Mouse (Mus musculus) adrenal gland, postnatal 25 days (tissue): Measurements from ENCODE around the gene Ptbp3. TPM values are rescaled to one million over a fixed set of nuclear protein-coding genes. Genes with fewer than 3 reads are reported as not detected.

Experiments
- DNase-seq: peaks from one replicate; pipeline ENCODE4 v3.0.0; 2021; ENCODE audit warnings: mixed read lengths
- total RNA-seq: library from RNA; stranded (reverse); gene quantifications from 2 replicates; pipeline ENCODE4 v1.2.3, GENCODE M21; 2021

Ptbp3 gene
- total RNA-seq, 1 experiment from 2014 or later = 119 TPM

DNA sequence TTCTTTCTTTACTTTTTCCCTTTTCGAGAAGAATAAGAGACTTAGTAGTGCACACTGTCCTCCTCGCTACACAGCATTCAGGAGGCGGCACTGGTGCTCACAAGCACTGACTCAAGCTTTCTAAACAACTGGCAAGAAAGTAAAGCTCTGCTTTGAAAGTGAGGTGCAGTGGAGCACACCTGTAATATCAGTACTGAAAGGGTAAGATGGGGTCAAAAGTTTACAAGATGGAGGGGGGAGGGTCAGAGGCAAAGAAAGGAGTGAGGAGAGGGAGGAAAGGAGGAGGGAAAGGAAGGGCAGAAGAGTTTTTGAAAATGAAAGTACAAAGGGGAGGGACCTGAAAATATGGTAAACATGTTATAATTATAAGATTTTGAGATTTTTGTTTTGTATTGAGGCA lies 43.7 kb downstream of the Ptbp3 start:
- no peak for DNase-seq

DNA sequence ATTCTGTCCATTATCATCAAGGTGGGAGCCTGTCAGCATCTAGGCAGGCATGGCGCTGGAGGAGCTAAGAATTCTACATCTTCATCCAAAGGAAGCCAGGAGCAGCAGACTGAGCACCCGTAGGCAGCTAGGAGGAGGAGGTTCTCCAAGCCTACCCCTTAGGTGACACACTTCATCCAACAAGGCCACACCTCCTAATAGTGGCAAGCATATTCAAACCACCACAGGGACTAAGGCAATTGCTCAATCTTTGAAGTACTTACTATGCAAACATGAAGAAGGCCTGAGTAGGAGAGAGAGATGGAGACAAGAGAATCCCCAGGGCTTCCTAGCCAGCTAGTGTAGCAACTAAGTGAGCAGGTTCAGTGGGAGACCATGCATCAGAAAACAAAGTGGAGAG lies 58.1 kb downstream of the Ptbp3 start:
- no peak for DNase-seq

DNA sequence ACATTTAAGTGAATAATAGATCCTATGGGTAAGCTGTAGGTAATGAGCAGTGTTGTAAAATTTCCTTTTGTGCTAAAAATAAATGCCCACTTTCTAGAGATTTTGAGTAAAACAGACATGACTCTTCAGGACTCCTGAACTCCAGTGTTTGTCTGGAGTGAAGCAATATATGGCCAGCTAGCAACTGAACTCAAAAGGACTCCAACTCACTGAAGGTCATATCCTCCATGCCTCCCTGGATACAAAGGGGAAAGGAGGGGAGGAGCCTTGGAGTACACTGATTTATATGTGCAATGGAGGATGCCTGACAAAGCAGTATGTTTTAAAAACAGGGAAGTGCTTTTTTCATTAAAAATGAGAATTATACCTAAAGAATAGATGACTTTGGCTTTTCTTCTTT lies 77.9 kb downstream of the Ptbp3 start:
- DNase-seq = no peak

DNA sequence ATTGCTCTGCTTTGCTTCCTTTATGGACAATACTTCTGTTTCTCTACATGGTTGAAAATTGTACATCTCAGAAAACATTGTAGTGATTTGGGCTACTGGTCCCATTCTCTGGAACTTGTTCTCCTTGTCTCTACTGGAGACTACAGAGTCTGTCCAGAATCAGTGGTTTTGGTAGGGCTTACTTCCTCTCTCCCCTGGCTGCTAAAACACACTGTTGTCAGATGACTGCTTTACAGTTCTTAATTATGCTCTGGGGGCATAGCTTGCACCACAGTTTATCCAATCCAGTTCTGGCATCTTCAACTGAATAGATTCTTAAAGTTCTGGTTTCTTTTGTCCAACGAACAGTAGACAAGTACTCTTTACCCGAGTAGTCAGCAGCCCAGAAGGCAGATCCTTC lies 83.7 kb downstream of the Ptbp3 start:
- DNase-seq = no peak

DNA sequence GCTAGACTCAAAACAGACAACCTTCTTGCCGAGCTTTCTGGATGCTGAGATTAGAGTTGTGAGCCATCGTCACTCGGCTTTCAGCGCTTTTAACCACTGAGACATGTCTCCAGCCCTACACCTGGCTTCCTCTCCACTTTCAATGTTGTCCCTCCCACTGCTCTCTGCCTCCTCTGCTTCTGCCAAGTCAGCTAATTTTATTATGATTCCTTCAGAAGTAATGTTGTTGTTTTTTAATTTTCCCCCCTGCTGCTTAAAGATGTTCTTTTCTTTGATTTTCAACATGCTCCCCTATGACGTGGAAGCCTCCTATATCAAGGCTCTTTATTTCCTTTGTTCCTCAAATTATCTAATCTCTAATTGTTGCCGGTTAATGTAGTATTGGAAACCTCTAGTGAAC lies 84.5 kb downstream of the Ptbp3 start:
- no peak for DNase-seq

DNA sequence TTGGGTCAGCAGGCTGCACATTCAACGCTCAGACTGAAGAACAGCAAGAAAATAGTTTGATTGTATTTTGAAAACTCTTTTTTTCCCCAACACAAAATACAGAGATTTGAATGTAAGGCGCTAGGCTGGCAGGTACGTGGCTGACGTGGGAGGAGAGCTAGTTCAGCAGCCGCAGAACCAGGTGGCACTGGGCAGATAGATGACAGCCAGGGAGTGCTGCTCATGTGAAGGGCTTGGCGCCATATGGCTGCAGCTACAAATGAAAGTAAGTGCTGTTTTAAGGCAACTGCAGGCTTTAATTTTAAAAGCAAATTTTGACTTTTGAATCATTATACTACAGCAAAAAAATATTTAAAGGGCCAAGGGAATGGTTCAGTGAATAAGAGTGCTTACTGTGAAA lies 86.7 kb downstream of the Ptbp3 start:
- DNase-seq = no peak

DNA sequence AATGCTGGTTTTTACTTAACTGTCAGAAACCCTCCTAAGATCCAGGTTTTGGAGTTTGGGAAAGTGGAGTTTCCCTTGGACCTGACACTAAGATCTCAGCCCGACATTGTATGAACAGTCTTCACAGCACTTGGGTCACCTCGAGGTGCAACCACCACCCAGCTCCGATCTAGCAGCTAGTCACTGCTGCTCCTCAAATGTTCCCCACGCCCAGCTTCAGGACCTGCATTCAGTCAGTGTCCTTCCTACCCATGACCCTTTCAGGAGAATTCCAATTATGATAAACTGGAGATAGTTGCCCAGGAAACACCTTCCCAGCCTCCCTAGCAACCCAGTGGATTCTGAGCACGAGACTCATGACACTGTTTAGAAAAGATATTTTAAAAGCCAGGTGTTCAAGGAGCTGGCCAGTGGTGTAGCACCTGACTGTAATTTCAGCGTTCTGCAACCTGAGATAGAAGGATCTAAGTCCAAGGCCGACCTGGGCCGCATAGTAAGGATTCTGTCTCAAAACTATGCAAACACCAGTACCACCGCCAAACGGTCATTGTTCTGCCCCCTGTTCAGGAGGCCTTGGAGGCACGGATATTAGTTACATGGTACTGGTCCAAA lies 87.9 kb downstream of the Ptbp3 start:
- DNase-seq = no peak

DNA sequence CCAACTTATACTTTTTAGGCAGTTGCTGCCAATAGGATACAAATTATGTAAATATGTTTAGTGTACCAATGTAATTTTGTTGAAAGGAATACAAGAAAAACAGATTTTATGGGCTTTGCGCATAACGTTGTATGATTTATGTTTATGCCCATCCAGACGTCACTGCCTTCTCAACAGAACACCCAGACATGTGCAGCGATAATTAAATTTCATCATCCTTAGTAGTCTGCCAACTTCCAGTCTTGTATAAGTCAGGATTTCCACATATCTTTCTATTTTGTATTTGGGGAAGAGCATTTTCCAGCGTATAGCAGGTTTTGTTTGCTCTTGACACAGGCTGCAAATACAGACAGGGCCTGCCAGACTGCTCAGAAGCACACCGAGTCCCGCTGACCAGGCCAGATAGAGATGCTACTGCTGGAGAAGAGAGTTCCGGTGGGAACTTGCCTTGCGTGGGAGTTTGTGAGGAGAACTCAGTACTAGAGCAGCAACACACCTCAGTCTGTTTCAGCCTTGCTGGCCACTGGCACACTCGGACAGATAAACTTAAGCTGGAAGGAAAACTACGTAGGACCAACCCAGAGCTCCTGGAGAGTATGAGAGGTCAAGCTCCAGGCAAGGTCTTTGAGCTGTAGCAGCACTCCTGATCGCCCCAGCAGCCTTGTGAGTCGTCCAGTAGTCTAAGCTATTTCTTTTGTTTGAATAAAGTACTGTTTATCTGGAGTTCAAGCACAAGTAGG lies 89.8 kb downstream of the Ptbp3 start:
- no peak for DNase-seq

DNA sequence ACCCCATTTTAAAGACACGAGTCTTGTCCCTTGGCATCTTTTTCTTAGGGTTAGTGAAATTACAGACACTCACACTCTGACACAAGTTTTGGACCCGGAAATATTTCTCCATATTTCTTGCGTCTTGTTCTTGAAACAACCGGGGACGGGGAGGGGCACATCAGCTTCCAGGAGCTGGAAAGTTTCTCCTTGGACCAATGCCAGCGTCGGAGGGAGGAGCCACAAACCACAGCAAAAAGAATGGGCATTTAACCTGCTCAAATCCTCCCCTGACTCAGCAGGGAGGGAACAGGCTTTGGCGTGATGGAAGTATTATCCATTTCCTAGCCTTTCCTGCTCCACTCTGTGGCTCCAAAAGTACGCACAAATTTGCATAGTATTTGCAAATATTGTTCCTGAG lies 91.2 kb downstream of the Ptbp3 start:
- peak; percentile 63 for DNase-seq

DNA sequence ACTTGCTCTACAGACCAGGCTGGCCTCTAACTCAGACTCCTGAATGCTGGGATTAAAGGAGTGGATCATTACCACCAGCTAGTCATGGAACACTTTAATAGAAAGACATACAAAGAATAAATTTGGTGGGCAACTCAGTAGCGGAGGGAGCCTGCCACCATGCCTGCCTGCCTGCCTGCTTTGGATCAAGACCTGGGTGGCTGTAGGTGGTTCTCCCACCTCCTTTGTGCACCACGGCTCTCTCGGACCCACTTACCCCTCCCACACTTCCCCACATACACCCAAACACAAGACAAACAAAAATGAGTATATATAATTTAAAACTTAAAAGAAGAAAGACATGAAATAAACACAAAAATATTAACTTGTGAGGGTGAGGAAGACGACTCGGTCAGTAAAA lies 92.1 kb downstream of the Ptbp3 start:
- no peak for DNase-seq

DNA sequence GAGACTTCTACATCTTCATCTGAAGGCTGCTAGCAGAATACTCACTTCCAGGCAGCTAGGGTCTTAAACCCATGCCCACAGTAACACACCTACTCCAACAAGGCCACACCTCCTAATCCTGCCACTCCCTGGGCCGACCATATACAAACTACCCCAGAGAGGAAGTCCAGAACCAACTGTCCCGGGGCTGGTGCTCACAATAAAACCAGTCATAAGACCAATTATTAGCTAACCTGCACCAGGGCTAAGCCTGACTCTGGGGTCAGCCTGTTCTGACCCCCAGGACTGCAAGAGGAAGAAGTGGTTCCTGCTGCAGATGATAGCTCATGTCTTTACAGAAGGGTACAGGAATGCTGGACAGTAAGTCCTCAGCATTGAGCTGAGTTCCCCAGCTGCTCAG lies 93.7 kb downstream of the Ptbp3 start:
- DNase-seq = no peak

DNA sequence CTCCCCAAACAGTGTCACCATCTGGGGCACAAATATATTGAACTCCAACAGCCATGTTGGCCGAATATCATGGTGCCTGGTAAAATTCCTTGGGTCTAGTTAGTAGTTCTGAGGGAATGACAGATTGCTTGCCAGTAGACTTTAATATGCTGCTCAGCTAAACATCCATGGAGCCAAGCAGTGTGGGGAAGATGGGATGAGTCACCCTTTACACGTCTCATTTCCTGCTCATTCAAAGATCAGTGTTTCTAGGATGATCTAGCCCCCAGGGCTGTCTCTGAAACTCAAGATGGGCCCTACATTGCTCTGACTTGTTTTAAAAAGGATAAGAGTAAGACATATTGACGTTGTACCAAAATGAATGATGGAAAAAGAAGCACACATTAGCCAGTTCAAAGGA lies 95.1 kb downstream of the Ptbp3 start:
- no peak for DNase-seq

DNA sequence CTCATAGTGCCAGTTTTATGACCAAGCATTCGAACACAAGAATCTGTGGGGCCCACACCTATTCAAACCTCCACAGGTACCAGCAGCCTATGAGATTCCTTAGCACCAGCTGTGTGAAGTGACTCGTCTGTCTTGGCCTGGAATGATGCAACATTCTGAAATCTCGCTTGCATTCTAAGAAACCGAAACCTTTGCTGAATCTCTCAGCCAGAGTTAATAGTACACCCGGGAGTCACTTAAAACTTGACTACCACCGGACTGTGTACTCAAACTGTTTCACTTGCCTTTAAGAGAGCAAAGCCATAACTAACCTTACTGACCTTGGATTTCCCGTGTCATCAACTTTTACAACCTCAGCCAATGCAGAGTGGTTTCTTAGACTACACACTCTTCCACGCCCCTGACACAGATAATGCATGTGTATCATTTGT lies 96.6 kb downstream of the Ptbp3 start:
- DNase-seq = no peak

DNA sequence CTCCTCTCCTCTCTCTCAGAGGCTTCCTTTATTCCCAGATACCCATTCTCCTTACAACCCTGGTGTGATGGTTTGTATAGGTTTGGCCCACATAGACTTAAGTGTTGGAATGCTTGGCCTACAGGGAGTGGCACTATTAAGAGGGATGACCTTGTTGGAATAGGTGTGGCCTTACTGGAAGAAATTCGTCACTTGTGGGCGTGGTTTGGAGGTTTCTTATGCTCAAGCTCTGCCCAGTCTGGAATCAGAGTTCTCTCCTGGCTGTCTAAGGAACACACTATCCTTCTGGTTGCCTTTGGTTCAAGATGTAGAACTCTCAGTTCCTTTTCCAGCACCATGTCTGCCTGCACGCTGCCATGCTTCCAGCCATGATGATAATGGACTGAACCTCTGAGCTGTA lies 98.3 kb downstream of the Ptbp3 start:
- no peak for DNase-seq

DNA sequence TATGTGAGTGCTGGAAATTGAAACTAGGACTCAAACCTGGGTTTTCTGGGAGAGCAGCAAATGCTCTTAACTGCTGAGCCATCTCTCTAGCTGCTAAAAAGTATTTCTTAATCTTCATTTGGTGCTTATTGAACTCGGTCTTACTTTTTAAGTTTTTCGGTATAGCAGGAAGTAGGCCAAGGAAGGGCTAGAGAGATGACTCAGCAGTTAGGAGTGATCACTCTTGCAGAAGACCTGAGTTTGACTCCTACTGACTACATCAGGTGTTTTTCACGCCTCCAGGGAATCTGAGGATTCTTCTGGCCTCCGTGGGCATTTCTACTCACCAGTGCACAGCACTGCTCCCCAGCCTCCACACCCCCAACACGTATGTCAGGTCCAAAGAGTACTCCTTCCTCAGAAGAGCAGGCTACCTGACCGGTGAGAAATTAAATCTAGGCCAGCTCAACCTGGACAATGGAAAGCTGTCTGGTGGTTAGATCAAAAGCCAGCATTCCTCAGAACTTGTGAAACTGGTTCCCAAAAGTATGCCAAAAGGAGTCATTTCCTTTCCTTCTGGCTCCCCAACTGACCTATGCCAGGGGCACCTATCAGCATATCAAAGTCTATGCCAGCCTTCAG lies 98.8 kb downstream of the Ptbp3 start:
- no peak for DNase-seq

DNA sequence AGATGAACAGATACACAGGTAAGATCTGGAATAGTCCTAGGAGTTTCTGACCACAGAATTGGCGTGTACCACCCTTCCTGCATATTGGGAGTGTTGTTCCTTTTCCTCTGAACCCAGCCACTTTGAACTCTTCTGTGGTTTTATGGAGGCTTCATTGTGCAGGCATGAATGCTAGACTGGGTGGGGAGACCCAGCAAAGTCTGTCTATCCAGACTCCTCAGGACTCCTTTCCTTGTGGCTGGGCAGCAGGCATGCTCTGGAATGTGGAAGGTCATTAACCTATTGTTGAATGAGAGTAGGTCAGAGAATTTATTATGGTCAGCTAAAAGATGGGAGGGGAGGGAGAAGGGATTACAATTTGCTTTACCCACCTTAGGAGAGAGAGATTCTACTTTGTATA lies 101.9 kb downstream of the Ptbp3 start:
- DNase-seq = no peak

DNA sequence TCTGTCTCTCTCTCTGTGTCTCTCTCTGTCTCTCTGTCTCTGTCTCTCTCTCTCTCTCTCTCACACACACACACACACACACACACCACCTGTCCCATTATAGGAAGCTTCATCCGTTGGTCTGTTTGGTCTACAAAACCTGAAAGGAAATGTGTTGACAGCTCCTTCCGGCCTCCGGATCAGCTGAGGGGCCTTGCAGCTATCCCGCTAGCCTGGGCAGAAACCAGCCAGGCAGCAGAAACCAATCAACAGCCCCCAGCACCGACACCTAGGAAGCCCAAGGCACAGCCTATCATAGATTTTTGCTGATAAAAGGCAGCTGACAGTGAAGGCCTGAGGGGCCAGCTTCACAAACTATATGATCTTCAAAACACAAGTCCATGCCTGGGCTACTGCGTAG lies 103.6 kb downstream of the Ptbp3 start:
- DNase-seq = no peak

DNA sequence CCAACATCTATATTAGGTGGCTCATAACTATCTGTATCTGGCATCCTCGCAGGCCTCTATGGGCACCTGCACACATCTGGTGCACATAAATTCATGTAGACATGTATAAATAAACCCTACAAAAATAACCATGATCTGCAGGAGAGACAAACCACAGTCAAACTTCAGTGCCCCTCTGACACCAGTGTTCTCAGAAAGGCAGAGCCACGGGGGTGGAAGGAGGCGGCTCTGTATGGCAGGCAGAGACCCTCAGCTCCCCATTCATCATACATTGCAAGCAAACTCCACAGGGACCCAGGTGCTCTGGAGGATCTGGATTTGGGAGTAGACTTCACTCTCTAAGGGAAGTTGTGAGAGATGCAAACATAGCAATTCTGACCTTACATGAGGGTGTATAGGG lies 104.2 kb downstream of the Ptbp3 start:
- DNase-seq = no peak

DNA sequence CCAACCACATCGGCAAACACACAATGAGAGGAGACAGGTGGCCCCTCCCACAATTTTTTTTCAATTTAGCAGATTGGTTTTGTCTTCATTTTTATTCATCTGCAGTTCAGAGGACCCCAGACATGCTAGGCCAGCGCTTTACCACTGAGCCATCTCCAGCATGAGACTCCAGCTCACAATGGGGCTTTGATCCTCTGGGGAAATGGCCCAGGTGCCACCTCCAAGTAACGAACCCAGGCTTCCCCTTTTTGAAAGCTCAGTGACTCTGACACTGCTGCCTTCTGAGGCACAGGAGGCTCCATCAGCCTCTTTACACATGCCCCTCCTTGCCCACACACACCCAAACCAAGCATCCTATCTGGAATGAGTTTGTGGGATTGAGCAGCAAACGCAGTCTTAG lies 105.1 kb downstream of the Ptbp3 start:
- DNase-seq = no peak

DNA sequence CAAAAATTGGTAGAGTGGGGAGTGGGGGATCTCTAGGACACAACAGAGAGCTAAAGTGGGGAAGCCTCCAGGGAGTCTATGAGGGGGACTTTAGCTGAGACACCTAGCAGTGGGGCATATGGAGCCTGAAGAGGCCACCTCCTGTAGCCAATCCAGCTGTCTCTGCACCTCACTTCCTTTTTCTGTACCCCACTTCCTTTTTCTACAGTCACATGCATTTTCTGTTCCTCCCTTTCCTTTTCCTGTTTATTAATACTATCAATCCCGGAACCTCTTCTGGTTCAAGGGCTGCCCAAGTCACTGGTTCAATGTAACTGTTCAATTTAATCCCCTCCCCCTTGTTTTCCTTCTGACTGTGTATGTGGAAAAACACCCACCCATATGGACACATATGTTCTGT lies 107.9 kb downstream of the Ptbp3 start:
- no peak for DNase-seq

DNA sequence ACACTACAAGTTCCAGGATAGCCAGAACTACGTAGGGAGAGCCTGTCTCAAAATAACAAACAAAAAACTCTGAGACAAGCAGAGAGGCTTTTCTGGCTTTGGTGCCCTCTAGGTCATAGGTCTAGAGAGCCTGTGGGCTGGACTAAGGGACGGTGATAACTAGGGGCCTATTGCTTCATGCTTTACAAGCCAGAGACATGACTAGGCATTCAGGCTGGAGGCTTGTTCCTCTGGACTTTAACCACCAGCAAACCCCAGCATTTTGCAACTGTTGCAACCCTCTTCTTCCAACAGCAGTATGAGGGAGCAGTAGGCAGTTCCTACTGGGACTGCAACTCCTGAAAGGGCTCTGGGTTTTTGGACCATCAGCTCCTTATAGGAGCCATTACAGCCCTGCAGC lies 109.2 kb downstream of the Ptbp3 start:
- no peak for DNase-seq

DNA sequence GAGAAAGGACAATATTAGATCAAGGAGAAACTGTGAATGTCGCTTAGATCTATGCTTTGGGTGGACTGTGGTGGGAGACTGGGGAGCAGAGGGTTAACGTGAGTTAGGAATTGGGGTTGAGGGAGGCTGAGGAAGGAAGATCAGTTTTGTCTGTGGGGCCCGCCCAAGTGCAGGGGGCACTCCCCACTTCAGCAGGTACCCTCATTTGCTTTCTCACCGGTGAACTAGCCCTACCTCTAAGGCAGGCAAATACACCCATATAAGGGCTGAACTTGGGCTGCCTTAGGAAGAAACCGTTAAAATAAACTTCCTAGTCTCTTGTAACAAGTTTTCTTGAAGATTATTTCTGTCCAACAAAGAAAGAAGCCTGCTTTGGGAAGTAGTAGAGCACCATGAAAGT lies 110.1 kb downstream of the Ptbp3 start:
- no peak for DNase-seq

DNA sequence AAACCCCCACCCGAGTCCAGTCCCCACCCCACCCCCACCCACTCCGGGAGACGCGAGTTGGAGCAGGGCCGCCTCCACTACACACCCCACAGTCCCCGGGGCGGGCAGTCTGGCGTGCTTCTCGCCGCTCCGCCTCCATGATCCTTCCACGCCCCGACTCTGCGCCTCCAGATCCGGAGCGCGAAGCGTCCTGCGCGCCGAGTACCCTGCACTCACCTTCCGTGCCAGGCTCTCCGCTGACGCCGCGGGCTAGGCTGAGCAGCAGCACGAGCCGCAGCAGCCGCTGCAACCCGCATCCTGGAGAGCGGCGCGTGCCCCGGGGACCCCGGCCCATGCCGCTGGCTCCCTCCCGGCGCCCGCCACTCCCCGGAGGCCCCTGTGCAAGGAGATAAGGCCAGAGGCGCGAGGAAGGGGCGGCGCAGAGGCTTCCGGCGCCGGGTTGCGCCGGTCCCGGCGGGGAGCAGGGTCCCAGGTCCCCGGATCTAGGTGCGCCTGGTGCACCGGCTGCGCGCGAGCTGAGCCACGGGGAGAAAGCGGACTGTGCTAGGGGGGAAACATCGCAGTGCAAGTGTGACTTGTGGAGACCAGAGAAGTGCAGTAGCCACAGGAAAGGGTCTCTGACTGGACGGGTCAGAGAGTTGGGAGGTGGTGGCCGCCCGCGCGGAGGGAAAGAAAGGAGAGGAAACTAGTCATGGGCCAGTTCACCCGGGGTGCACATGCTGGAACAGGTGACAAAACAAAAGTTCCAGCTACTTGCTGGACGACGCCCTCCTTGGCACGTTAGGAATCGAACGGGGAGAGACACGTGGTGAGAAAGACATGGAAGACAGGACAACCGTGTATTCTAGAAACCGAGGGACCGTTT lies 110.9 kb downstream of the Ptbp3 start, which contains the start of gene Susd1:
Gene Susd1 (minus strand): TSS at position 644 of the 865 bp plus-strand sequence.
- peak; percentile 71 for DNase-seq
